Mouse (Mus musculus) midbrain, postnatal 0 days (tissue): ENCODE measurements at regions not wholly inside any gene's neighbourhood (a gene's known extent, or its start where the extent isn't known, plus 50 kb on each side); places are given as distances from the start of the nearest gene placed in this dataset.

Experiments used
- ATAC-seq: fragments of 200-750 bp; cut with Nextera tagmentation; 2 replicates; pipeline ENCODE4 v1.8.0; 2017; ENCODE audit warnings: moderate number of reproducible peaks, mild to moderate bottlenecking, moderate TSS enrichment, moderate library complexity; ENCODE audit not compliant: low FRiP score
- DNase-seq: peaks from one replicate; pipeline ENCODE4 v3.0.0-alpha.2; 2015; ENCODE audit warnings: low spot score
- H3K27ac ChIP-seq: fragments of 300-500 bp; sonication (generic); 2 replicates; pipeline ENCODE4 v1.5.1; 2014; ENCODE audit warnings: low read depth, mild to moderate bottlenecking, low read length, mixed read lengths
- H3K27me3 ChIP-seq: fragments of 300-500 bp; sonication (generic); 2 replicates; pipeline ENCODE4 v1.6.1; 2014; ENCODE audit warnings: low read length, control low read depth, mixed read lengths; ENCODE audit not compliant: insufficient read depth
- H3K36me3 ChIP-seq: fragments of 300-500 bp; sonication (generic); 2 replicates; pipeline ENCODE4 v1.6.1; 2014; ENCODE audit warnings: low read length, control low read depth, mixed read lengths; ENCODE audit not compliant: insufficient read depth
- H3K4me1 ChIP-seq: fragments of 300-500 bp; sonication (generic); 2 replicates; pipeline ENCODE4 v1.6.1; 2014; ENCODE audit warnings: mild to moderate bottlenecking, control low read depth, antibody characterized with exemption, low read length, mixed read lengths; ENCODE audit not compliant: insufficient read depth
- H3K4me2 ChIP-seq: fragments of 300-500 bp; sonication (generic); 2 replicates; pipeline ENCODE4 v1.6.1; 2014; ENCODE audit warnings: low read depth, mild to moderate bottlenecking, low read length, mixed read lengths; ENCODE audit not compliant: poor library complexity, severe bottlenecking
- H3K4me3 ChIP-seq: fragments of 300-500 bp; sonication (generic); 2 replicates; pipeline ENCODE4 v1.5.1; 2014; ENCODE audit warnings: low read depth, mild to moderate bottlenecking, low read length, moderate library complexity
- H3K9ac ChIP-seq: fragments of 300-500 bp; sonication (generic); replicated peaks from 2 replicates; pipeline ENCODE4 v1.6.1; 2014; ENCODE audit warnings: mild to moderate bottlenecking, low read length, moderate library complexity, mixed read lengths; ENCODE audit not compliant: poor library complexity, severe bottlenecking
- H3K9me3 ChIP-seq: fragments of 300-500 bp; sonication (generic); 2 replicates; pipeline ENCODE4 v1.6.1; 2016; ENCODE audit warnings: low read length, control low read depth
- CTCF ChIP-seq: IDR thresholded peaks from 2 replicates; pipeline ENCODE4 v1.5.1; 2016; ENCODE audit warnings: antibody characterized with exemption, mild to moderate bottlenecking
- WGBS: fragments of 180-500 bp; shearing (Covaris S2); extraction: QIAGEN DNeasy Blood & Tissue Kit; methylation state at CpG from one replicate; pipeline ENCODE4 v1.1.7; 2014; 5-methylcytosine and 5-hydroxymethylcytosine counted together

GRCm38 (mm10) chr19:26208760-26209159 lies 396.1 kb upstream of the Smarca2 start:
- Histone ChIP-seq H3K9me3 (no peaks in the 10 kb centered on the region), H3K4me1 (no peaks in the 10 kb centered on the region), H3K4me2 (no peak overlapping the region), H3K36me3 (no peaks in the 10 kb centered on the region), H3K27ac (no peak overlapping the region), H3K9ac (no peak overlapping the region), H3K4me3 (no peak overlapping the region), H3K27me3 (no peaks in the 10 kb centered on the region)
- no peak for DNase-seq
- TF ChIP-seq CTCF = no peak
- ATAC-seq = no peak
- WGBS = 12% methylated on average over 1 of the region's 1 CpGs

GRCm38 (mm10) chr19:26234539-26234938 lies 370.3 kb upstream of the Smarca2 start:
- 61% methylated on average over 4 of the region's 4 CpGs for WGBS
- Histone ChIP-seq H3K4me2 (no peak overlapping the region), H3K4me1 (no peaks in the 10 kb centered on the region), H3K27ac (no peak overlapping the region), H3K27me3 (no peaks in the 10 kb centered on the region), H3K9me3 (no peaks in the 10 kb centered on the region), H3K36me3 (no peaks in the 10 kb centered on the region), H3K9ac (no peak overlapping the region), H3K4me3 (no peak overlapping the region)
- DNase-seq = no peak
- no peak for ATAC-seq
- no peak for TF ChIP-seq CTCF

- no peaks in the 10 kb centered on the region for H3K9me3 ChIP-seq
- WGBS = 69% methylated on average over 6 of the region's 6 CpGs
- no peak for TF ChIP-seq CTCF
- no peak overlapping the region for H3K9ac ChIP-seq
- no peaks in the 10 kb centered on the region for H3K27me3 ChIP-seq
- H3K4me2 ChIP-seq = no peak overlapping the region
- H3K36me3 ChIP-seq = no peaks in the 10 kb centered on the region
- H3K4me3 ChIP-seq = no peak overlapping the region
- DNase-seq (no peak), ATAC-seq (no peak)
- no peak overlapping the region for H3K27ac ChIP-seq
- H3K4me1 ChIP-seq = no peaks in the 10 kb centered on the region
Measured at GRCm38 (mm10) chr19:26244067-26244466, 360.8 kb upstream of the Smarca2 start.

- no peak for TF ChIP-seq CTCF
- Histone ChIP-seq H3K4me2 (no peak overlapping the region), H3K4me1 (no peaks in the 10 kb centered on the region), H3K27me3 (no peaks in the 10 kb centered on the region), H3K27ac (no peak overlapping the region), H3K9me3 (no peaks in the 10 kb centered on the region), H3K36me3 (no peaks in the 10 kb centered on the region), H3K9ac (no peak overlapping the region), H3K4me3 (no peak overlapping the region)
- ATAC-seq = no peak
- DNase-seq = no peak
- 92% methylated on average over 6 of the region's 6 CpGs for WGBS
Measured at GRCm38 (mm10) chr19:26249751-26250150, 355.1 kb upstream of the Smarca2 start.

- TF ChIP-seq CTCF = no peak
- H3K4me1 ChIP-seq = no peaks in the 10 kb centered on the region
- ATAC-seq = no peak
- no peaks in the 10 kb centered on the region for H3K9me3 ChIP-seq
- no peaks in the 10 kb centered on the region for H3K36me3 ChIP-seq
- no peak overlapping the region for H3K9ac ChIP-seq
- no peak overlapping the region for H3K4me2 ChIP-seq
- no peak for DNase-seq
- 27% methylated on average over 4 of the region's 4 CpGs for WGBS
- H3K27ac ChIP-seq = no peak overlapping the region
- no peaks in the 10 kb centered on the region for H3K27me3 ChIP-seq
- H3K4me3 ChIP-seq = no peak overlapping the region
Measured at GRCm38 (mm10) chr19:26258677-26259076, 346.2 kb upstream of the Smarca2 start.

GRCm38 (mm10) chr19:26261530-26261929 lies 343.3 kb upstream of the Smarca2 start:
- Histone ChIP-seq H3K27ac (no peak overlapping the region), H3K9ac (no peak overlapping the region), H3K4me2 (no peak overlapping the region), H3K9me3 (no peaks in the 10 kb centered on the region), H3K4me1 (no peaks in the 10 kb centered on the region), H3K36me3 (no peaks in the 10 kb centered on the region), H3K4me3 (no peak overlapping the region), H3K27me3 (no peaks in the 10 kb centered on the region)
- WGBS = 89% methylated on average over 2 of the region's 2 CpGs
- ATAC-seq (no peak), DNase-seq (no peak)
- no peak for TF ChIP-seq CTCF
